Mouse (Mus musculus) lung, adult 2 months (tissue): Measurements from ENCODE around the gene Ccdc126.

ENCODE experiments used
- CTCF ChIP-seq: fragments of 200-500 bp; IDR thresholded peaks from 2 replicates; pipeline ENCODE4 v1.5.1; 2011; ENCODE audit warnings: mild to moderate bottlenecking, low read length, control low read depth; ENCODE audit not compliant: insufficient read depth
- POLR2A ChIP-seq: fragments of 200-500 bp; IDR thresholded peaks from 2 replicates; pipeline ENCODE4 v1.6.1; 2011; ENCODE audit warnings: low read depth, mild to moderate bottlenecking, control low read depth, low read length, borderline replicate concordance; ENCODE audit errors: extremely low read depth

DNA sequence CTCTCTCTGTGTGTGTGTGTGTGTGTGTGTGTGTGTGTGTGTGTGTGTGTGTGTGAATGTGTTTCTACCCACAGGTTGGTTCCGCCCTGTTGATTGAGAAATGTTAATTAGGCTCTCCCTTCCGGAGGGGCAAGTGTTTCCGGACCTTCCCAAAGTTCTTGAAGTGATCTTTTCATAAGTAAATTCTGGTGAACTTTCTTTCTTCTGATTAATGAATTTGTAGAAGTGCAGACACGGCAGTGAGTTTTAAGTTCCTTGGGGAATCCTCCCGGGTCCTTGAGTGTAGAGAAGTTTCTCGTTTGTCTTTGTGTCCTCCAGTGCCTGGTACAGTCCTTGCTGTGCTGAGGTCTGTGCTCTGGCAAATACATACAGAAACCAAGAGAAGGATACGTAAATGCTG is 43.8 kb upstream of the Ccdc126 start:
- TF ChIP-seq POLR2A (no peak), CTCF (no peak)
